Mouse (Mus musculus) erythroblast, embryonic 14.5 days (primary cell): ENCODE data around the gene Iqcn.

Experiments used
- GATA1 ChIP-seq: IDR thresholded peaks from 2 replicates; pipeline ENCODE4 v1.6.1; 2012; ENCODE audit warnings: low read length, inconsistent platforms, mixed read lengths
- TAL1 ChIP-seq: IDR thresholded peaks from 3 replicates; pipeline ENCODE4 v1.6.1; 2012; ENCODE audit warnings: low read length, inconsistent platforms, mixed read lengths

DNA sequence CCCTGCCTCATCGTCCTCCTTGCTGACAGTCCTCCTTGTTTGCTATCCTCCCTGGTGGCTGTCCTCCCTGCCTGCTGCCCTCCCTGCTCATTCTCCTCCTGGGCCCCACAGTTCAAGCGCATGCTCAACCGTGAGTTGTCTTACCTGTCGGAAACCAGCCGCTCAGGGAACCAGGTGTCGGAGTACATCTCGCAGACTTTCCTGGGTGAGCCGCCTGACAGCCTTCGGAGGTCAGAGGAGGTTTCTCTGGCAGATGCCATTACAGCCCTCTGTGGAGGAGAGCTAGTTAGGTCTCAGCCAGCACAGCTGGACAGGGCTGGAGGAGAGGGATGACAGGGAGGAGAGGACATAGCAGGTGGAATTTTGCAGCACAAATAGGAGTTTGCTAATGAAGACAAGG, 43.4 kb downstream of the Iqcn start:
- TF ChIP-seq GATA1 (no peak), TAL1 (no peak)
